Mouse (Mus musculus) midbrain, postnatal 0 days (tissue): ENCODE results near the gene Mapk8ip1. TPM values are rescaled to one million over a fixed set of nuclear protein-coding genes. Genes with fewer than 3 reads are reported as not detected.

ENCODE experiments used
- ATAC-seq: fragments of 200-750 bp; cut with Nextera tagmentation; 2 replicates; pipeline ENCODE4 v1.8.0; 2017; ENCODE audit warnings: moderate number of reproducible peaks, mild to moderate bottlenecking, moderate TSS enrichment, moderate library complexity; ENCODE audit not compliant: low FRiP score
- DNase-seq: peaks from one replicate; pipeline ENCODE4 v3.0.0-alpha.2; 2015; ENCODE audit warnings: low spot score
- H3K27ac ChIP-seq: fragments of 300-500 bp; sonication (generic); 2 replicates; pipeline ENCODE4 v1.5.1; 2014; ENCODE audit warnings: low read depth, mild to moderate bottlenecking, low read length, mixed read lengths
- H3K27me3 ChIP-seq: fragments of 300-500 bp; sonication (generic); 2 replicates; pipeline ENCODE4 v1.6.1; 2014; ENCODE audit warnings: low read length, control low read depth, mixed read lengths; ENCODE audit not compliant: insufficient read depth
- H3K36me3 ChIP-seq: fragments of 300-500 bp; sonication (generic); 2 replicates; pipeline ENCODE4 v1.6.1; 2014; ENCODE audit warnings: low read length, control low read depth, mixed read lengths; ENCODE audit not compliant: insufficient read depth
- H3K4me1 ChIP-seq: fragments of 300-500 bp; sonication (generic); 2 replicates; pipeline ENCODE4 v1.6.1; 2014; ENCODE audit warnings: mild to moderate bottlenecking, control low read depth, antibody characterized with exemption, low read length, mixed read lengths; ENCODE audit not compliant: insufficient read depth
- H3K4me2 ChIP-seq: fragments of 300-500 bp; sonication (generic); 2 replicates; pipeline ENCODE4 v1.6.1; 2014; ENCODE audit warnings: low read depth, mild to moderate bottlenecking, low read length, mixed read lengths; ENCODE audit not compliant: poor library complexity, severe bottlenecking
- H3K4me3 ChIP-seq: fragments of 300-500 bp; sonication (generic); 2 replicates; pipeline ENCODE4 v1.5.1; 2014; ENCODE audit warnings: low read depth, mild to moderate bottlenecking, low read length, moderate library complexity
- H3K9ac ChIP-seq: fragments of 300-500 bp; sonication (generic); replicated peaks from 2 replicates; pipeline ENCODE4 v1.6.1; 2014; ENCODE audit warnings: mild to moderate bottlenecking, low read length, moderate library complexity, mixed read lengths; ENCODE audit not compliant: poor library complexity, severe bottlenecking
- H3K9me3 ChIP-seq: fragments of 300-500 bp; sonication (generic); 2 replicates; pipeline ENCODE4 v1.6.1; 2016; ENCODE audit warnings: low read length, control low read depth
- CTCF ChIP-seq: IDR thresholded peaks from 2 replicates; pipeline ENCODE4 v1.5.1; 2016; ENCODE audit warnings: antibody characterized with exemption, mild to moderate bottlenecking
- WGBS: fragments of 180-500 bp; shearing (Covaris S2); extraction: QIAGEN DNeasy Blood & Tissue Kit; methylation state at CpG from one replicate; pipeline ENCODE4 v1.1.7; 2014; 5-methylcytosine and 5-hydroxymethylcytosine counted together
- polyA plus RNA-seq: library from polyadenylated mRNA; unstranded; fragments of >200 nt; fragmentation: Nextera tagmentation; extraction: Ambion mirVana; gene quantifications from 2 replicates; pipeline ENCODE4 v1.2.1, GENCODE M21; 2015
- total RNA-seq: library from RNA; depleted of rRNA; stranded (reverse); fragments of >200 nt; gene quantifications from 2 replicates; pipeline ENCODE4 v1.2.3, GENCODE M21; 2014

The Mapk8ip1 gene
- total and polyA plus RNA-seq, 2 experiments from 2014 or later: 178 to 357 TPM

DNA sequence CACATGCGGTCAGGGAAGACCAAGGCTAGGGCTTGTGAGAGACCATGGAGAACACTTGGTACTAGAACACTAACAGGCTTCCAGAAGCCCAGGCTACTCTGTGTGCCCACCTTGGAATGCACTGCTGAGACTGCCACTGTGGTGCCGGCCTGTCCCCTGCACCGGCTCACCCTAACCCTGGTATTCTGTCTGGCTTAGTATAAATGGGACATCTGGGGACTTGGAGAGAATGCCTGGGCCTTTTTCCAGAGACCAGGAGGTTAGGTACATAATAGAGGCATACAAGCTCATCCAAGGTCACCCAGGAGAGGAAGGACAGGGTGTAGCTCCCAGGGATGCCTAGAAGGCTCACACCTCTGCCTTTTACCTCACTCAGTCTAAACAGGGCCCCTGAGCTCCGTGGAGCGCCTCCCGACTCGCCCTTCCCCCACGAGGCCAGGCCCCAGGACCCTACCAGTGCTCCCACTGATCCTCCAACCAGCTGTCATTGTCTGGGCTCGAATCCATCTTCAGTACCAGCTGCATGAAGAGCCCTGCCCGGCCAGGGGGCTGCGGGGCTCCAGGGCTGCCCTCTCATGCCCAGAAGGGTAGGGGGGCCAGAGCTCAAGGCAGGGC lies 9.3 kb downstream of the Mapk8ip1 start:
- DNase-seq: no peak
- TF ChIP-seq CTCF: no peak
- Histone ChIP-seq H3K4me3 (peak overlapping the region; percentile 23), H3K27me3 (no peaks in the 10 kb centered on the region), H3K36me3 (peaks cover 9% of the 10 kb centered on the region), H3K27ac (peak overlapping the region; percentile 73), H3K9me3 (no peaks in the 10 kb centered on the region), H3K4me2 (peak overlapping the region; percentile 51), H3K9ac (peak overlapping the region; percentile 59), H3K4me1 (peaks cover 16% of the 10 kb centered on the region)
- WGBS: 17% methylated on average over 11 of the region's 11 CpGs
- 0 out of 2 replicates have a peak, but pooled peaks have one; percentile 1 for ATAC-seq

DNA sequence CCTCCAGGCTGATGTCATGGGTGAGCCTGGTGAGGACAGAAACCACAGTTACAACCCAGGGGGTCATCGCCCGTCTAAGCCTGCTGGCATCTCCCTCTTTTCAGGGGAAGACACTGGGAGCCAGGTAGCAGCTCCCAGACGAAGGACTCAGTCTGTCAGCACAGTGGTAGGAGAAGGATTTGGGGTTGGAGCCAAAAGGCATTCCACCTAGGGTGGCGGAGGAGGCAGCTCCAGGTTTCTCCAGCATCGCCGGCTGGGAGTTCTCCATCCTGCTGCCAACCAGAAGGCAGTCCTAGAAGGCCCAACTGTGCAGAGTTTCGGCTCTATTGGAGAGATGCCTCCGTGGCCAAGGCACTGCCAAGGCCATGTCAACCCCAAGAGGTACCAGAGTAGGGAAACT lies 9.9 kb downstream of the Mapk8ip1 start:
- TF ChIP-seq CTCF: no peak
- Histone ChIP-seq H3K9ac (no peak overlapping the region), H3K4me2 (no peak overlapping the region; the same call in 1 of the 2 replicates), H3K36me3 (peaks cover 16% of the 10 kb centered on the region), H3K27me3 (no peaks in the 10 kb centered on the region), H3K4me3 (no peak overlapping the region), H3K4me1 (peaks cover 16% of the 10 kb centered on the region), H3K9me3 (no peaks in the 10 kb centered on the region), H3K27ac (no peak overlapping the region)
- DNase-seq (no peak), ATAC-seq (no peak)
- 85% methylated on average over 8 of the region's 8 CpGs for WGBS

DNA sequence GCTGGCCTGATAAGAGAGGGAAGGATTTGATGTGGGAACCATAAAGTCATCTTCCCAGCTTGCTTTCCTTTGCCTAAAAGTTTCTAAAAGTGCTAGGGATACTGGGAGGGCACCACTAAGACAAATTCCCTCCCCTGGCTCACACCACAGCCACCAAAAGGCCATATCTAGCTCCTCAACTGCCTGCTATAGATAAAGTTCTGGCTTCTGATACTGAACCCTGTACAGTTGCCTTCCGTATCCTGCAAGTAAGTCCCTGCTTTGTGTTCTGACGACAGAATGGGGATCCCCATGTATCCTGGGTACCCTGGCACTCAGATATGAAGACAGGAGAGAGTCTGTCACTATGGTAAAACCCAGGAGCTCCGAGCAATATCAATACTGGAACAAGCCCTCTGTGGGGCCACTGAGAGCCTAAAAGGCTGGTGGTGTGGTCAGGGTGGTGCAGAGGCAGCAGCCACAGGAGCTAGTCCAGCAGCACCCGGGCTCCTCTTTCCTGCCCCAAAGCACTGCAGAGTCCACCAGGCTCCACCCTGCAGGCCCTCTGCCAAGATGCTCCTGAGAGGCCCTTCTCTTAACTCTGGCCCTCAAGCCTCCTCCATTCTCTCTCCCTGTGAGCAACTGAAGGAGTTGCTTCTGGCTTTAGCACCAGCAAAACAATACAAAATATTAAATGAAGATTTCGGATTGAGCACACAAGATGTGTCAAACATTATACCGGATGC lies 10.7 kb downstream of the Mapk8ip1 start:
- H3K27ac ChIP-seq: peak overlapping the region; percentile 20; the same call in 1 of the 2 replicates
- ATAC-seq: no peak
- peaks cover 23% of the 10 kb centered on the region for H3K36me3 ChIP-seq
- TF ChIP-seq CTCF: no peak
- H3K9me3 ChIP-seq: no peaks in the 10 kb centered on the region
- no peak overlapping the region; the same call in 1 of the 2 replicates for H3K4me3 ChIP-seq
- DNase-seq: no peak
- WGBS: 75% methylated on average over 6 of the region's 6 CpGs
- no peak overlapping the region for H3K9ac ChIP-seq
- H3K27me3 ChIP-seq: no peaks in the 10 kb centered on the region
- no peak overlapping the region for H3K4me2 ChIP-seq
- H3K4me1 ChIP-seq: peaks cover 16% of the 10 kb centered on the region

DNA sequence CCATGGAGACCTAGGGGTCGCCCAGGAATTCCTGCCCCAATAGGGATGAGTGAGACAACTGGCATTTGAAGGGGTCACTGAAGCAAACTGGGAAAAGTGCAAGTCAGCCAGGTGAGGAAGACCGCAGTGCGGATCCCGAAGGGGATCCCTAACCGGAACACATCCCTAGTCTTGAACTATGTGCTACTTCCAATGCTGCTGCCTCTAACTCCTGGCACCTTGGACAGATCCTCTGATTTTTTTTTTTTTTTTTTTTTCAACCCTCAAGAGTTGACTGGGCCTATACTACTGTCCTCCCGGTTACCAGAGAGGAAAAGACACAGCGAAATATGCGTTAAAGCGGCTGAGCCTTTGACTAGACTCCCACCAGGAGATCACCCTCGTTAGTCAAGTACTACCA lies 11.4 kb downstream of the Mapk8ip1 start:
- peak overlapping the region; percentile 90 for H3K27ac ChIP-seq
- peaks cover 16% of the 10 kb centered on the region for H3K4me1 ChIP-seq
- peak overlapping the region; percentile 89 for H3K9ac ChIP-seq
- no peaks in the 10 kb centered on the region for H3K9me3 ChIP-seq
- no peak for TF ChIP-seq CTCF
- no peak for DNase-seq
- H3K4me3 ChIP-seq: peak overlapping the region; percentile 71
- 3% methylated on average over 10 of the region's 10 CpGs for WGBS
- H3K4me2 ChIP-seq: peak overlapping the region; percentile 85
- no peak for ATAC-seq
- H3K27me3 ChIP-seq: no peaks in the 10 kb centered on the region
- peaks cover 30% of the 10 kb centered on the region for H3K36me3 ChIP-seq

DNA sequence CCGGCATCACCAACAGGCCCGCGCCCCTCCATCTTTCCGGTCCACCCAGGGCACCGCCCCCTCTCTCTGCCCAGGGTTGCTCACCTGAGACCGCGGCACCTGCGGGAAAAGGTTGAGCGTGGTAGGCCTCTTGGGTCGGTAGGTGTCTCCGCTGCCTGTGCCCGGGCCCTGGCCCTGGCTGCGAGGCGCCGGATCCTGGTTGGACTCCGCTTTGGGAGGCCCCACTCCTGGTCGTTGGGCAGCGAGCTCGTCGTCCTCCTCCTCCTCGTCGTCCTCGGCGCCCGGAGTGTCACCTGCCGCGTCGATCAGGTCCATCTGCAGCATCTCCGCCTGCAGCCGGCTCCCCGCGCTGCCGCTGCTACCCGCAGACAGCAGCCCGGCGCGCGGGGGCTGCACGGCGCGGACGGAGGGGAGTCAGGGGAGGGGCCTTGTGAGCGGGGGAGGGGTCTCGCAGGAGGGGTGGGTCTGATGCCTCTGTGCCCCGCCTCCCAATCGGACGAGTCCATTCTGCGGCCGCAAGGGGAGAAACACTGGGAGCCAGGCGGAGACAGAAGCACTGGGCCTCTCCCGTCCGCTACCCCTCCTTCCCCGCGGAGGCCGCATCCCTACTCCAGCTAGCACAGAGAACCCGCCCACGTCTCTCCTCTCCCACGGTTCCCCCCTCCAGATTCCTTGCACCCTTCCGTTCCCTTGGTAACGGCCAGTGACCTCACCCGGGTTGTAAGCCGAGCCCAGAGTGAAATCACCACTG lies 12.0 kb downstream of the Mapk8ip1 start:
- WGBS: under 1% methylated on average over 58 of the region's 62 CpGs
- ATAC-seq: peak; percentile 86
- Histone ChIP-seq H3K36me3 (peaks cover 36% of the 10 kb centered on the region), H3K27ac (peak overlapping the region; percentile 90), H3K4me2 (peak overlapping the region; percentile 85), H3K9me3 (no peaks in the 10 kb centered on the region), H3K27me3 (no peaks in the 10 kb centered on the region), H3K4me3 (peak overlapping the region; percentile 71), H3K4me1 (peaks cover 16% of the 10 kb centered on the region), H3K9ac (peak overlapping the region; percentile 89)
- DNase-seq: peak; percentile 97
- 0 out of 2 replicates have a peak, but pooled peaks have one; percentile 14 for TF ChIP-seq CTCF
